9 mouse cellular contexts compared by ENCODE assay signal in genomic region chr13:51753168-51753465, GRCm38 (mm10). TPM values are rescaled to one million over a fixed set of nuclear protein-coding genes. Genes with fewer than 3 reads are reported as not detected.
DNase-seq lines count a peak whose midpoint lies in the region; ATAC-seq and TF ChIP-seq lines count a peak whose summit lies in the region.
"Had no signal": no experiment of that assay in that cellular context is flagged by ENCODE, and none has a peak within 500 bp of the region (broad histone marks: within the 10 kb centered on the region; RNA-seq: fewer than 3 reads in every experiment).

No protein-coding gene starts in this region.

- no peak overlapping the region for H3K4me2 ChIP-seq in forebrain, embryonic 15.5 days (replicated peaks)
- H3K4me2 ChIP-seq in midbrain, embryonic 15.5 days: no peak overlapping the region

- H3K27me3 ChIP-seq in embryonic facial prominence, embryonic 10.5 days (replicated peaks; ENCODE audit: low read depth, poor library complexity, severe bottlenecking): no peaks in the 10 kb centered on the region
- no peaks in the 10 kb centered on the region for H3K27me3 ChIP-seq in forebrain, embryonic 15.5 days
- H3K27me3 ChIP-seq in midbrain, embryonic 15.5 days (replicated peaks): no peaks in the 10 kb centered on the region

- TF ChIP-seq CTCF in left cerebral cortex, adult 2 months (IDR thresholded peaks at IDR 0.05): no peak

- intact Hi-C loops in left cerebral cortex, adult 2 months (cut with DNase I): no loop called here
- intact Hi-C loops in left cerebral cortex, postnatal 14 days (cut with DNase I): no loop called here

- peaks cover 86% of the 10 kb centered on the region for H3K4me1 ChIP-seq in embryonic facial prominence, embryonic 10.5 days
- peaks cover 25% of the 10 kb centered on the region for H3K4me1 ChIP-seq in forebrain, embryonic 15.5 days
- H3K4me1 ChIP-seq in midbrain, embryonic 15.5 days: peaks cover 22% of the 10 kb centered on the region

- H3K4me3 ChIP-seq in left cerebral cortex, adult 2 months: no peak overlapping the region
- no peak overlapping the region for H3K4me3 ChIP-seq in embryonic facial prominence, embryonic 10.5 days
- no peak overlapping the region for H3K4me3 ChIP-seq in forebrain, embryonic 15.5 days
- H3K4me3 ChIP-seq in midbrain, embryonic 15.5 days: no peak overlapping the region

- DNase-seq in left cerebral cortex, adult 2 months (ENCODE audit: extremely low spot score in 1 of 2, low spot score in 2 of 2): no peak
- DNase-seq in left cerebral cortex, adult 9 months (ENCODE audit: low spot score in 2 of 2): no peak
- no peak for DNase-seq in embryonic facial prominence, embryonic 10.5 days (ENCODE audit: low spot score)
- DNase-seq in right cerebral cortex, postnatal 4 days: no peak
- DNase-seq in left cerebral cortex, postnatal 14 days (ENCODE audit: low spot score in 2 of 2): no peak
- DNase-seq: left cerebral cortex, postnatal 4 days had no signal

- H3K9me3 ChIP-seq in embryonic facial prominence, embryonic 10.5 days: no peaks in the 10 kb centered on the region
- H3K9me3 ChIP-seq in forebrain, embryonic 15.5 days: no peaks in the 10 kb centered on the region
- H3K9me3 ChIP-seq in midbrain, embryonic 15.5 days: no peaks in the 10 kb centered on the region

- peak overlapping the region; percentile 69; the same call in 1 of the 2 replicates for H3K27ac ChIP-seq in left cerebral cortex, adult 2 months
- peak overlapping the region; percentile 57 for H3K27ac ChIP-seq in embryonic facial prominence, embryonic 10.5 days (replicated peaks)
- 0 out of 2 replicates have a peak overlapping the region, but pooled peaks have one; percentile 34 for H3K27ac ChIP-seq in forebrain, embryonic 15.5 days (replicated peaks)
- H3K27ac ChIP-seq in midbrain, embryonic 15.5 days: 0 out of 2 replicates have a peak overlapping the region, but pooled peaks have one; percentile 45

- no peak overlapping the region for H3K9ac ChIP-seq in forebrain, embryonic 15.5 days (replicated peaks)
- no peak overlapping the region for H3K9ac ChIP-seq in midbrain, embryonic 15.5 days

- no peak for ATAC-seq in forebrain, embryonic 15.5 days (replicated peaks)
- ATAC-seq in midbrain, embryonic 15.5 days (replicated peaks): peak; percentile 48; the same call in 1 of the 2 replicates
- ATAC-seq: inflammation-experienced regulatory T-cells, adult 6 months had no signal

- 36% methylated on average over 6 of the region's 6 CpGs for WGBS in embryonic facial prominence, embryonic 10.5 days
- 15% methylated on average over 6 of the region's 6 CpGs for WGBS in forebrain, embryonic 15.5 days
- WGBS in midbrain, embryonic 15.5 days: 15% methylated on average over 6 of the region's 6 CpGs

- H3K36me3 ChIP-seq in embryonic facial prominence, embryonic 10.5 days (replicated peaks): no peaks in the 10 kb centered on the region
- H3K36me3 ChIP-seq in forebrain, embryonic 15.5 days: no peaks in the 10 kb centered on the region
- H3K36me3 ChIP-seq in midbrain, embryonic 15.5 days (replicated peaks): no peaks in the 10 kb centered on the region

RNA-seq across cellular contexts. Expression of gene Sema4d, which starts 40.4 kb away (rescaled TPM):
- total RNA-seq in left cerebral cortex, adult 2 months (2021): 10 to 100 TPM; 69.0 to 83.6 TPM
- polyA plus RNA-seq in embryonic facial prominence, embryonic 10.5 days (2016; fragmentation: Nextera tagmentation; extraction: Ambion mirVana): 6.8 and 7.8 TPM in 2 replicates
- polyA plus RNA-seq in forebrain, embryonic 15.5 days (2015; fragmentation: Nextera tagmentation; extraction: Ambion mirVana): 18.7 and 20.7 TPM in 2 replicates
- polyA plus RNA-seq in midbrain, embryonic 15.5 days (2015; fragmentation: Nextera tagmentation; extraction: Ambion mirVana): 13.4 and 15.1 TPM in 2 replicates
- 100 to 1,000 TPM in 1 of 2 experiments, 10 to 100 TPM in 1; 93.1 to 112 TPM for total RNA-seq in left cerebral cortex, postnatal 14 days (2021)
